Mouse (Mus musculus) kidney, embryonic 14.5 days (tissue): ENCODE measurements around the gene Megf11. TPM values are rescaled to one million over a fixed set of nuclear protein-coding genes. Genes with fewer than 3 reads are reported as not detected.
A peak's percentile ranks its signal among the peaks of the same experiment; 100 is the strongest.

Experiments
- ATAC-seq: fragments of 200-750 bp; cut with Nextera tagmentation; 2 replicates; pipeline ENCODE4 v1.8.0; 2017; ENCODE audit warnings: moderate number of reproducible peaks, mild to moderate bottlenecking, moderate TSS enrichment, moderate library complexity; ENCODE audit not compliant: low FRiP score, low TSS enrichment
- H3K27ac ChIP-seq: fragments of 300-500 bp; sonication (generic); 2 replicates; pipeline ENCODE4 v1.5.1; 2014; ENCODE audit warnings: low read depth, mild to moderate bottlenecking, low read length, moderate library complexity, mixed read lengths
- H3K27me3 ChIP-seq: fragments of 300-500 bp; sonication (generic); 2 replicates; pipeline ENCODE4 v1.6.1; 2014; ENCODE audit warnings: mild to moderate bottlenecking, low read length; ENCODE audit not compliant: control insufficient read depth, insufficient read depth
- H3K36me3 ChIP-seq: fragments of 300-500 bp; sonication (generic); 2 replicates; pipeline ENCODE4 v1.6.1; 2014; ENCODE audit warnings: low read length, mixed read lengths; ENCODE audit not compliant: control insufficient read depth, insufficient read depth
- H3K4me1 ChIP-seq: fragments of 300-500 bp; sonication (generic); 2 replicates; pipeline ENCODE4 v1.6.1; 2014; ENCODE audit warnings: low read length, mixed read lengths; ENCODE audit not compliant: control insufficient read depth, insufficient read depth
- H3K4me2 ChIP-seq: fragments of 300-500 bp; sonication (generic); replicated peaks from 2 replicates; pipeline ENCODE4 v1.6.1; 2014; ENCODE audit warnings: low read depth, mild to moderate bottlenecking, low read length
- H3K4me3 ChIP-seq: fragments of 300-500 bp; sonication (generic); 2 replicates; pipeline ENCODE4 v1.5.1; 2014; ENCODE audit warnings: mild to moderate bottlenecking, low read length
- H3K9ac ChIP-seq: fragments of 300-500 bp; sonication (generic); 2 replicates; pipeline ENCODE4 v1.6.1; 2014; ENCODE audit warnings: low read depth, mild to moderate bottlenecking, low read length, moderate library complexity
- H3K9me3 ChIP-seq: fragments of 300-500 bp; sonication (generic); 2 replicates; pipeline ENCODE4 v1.6.1; 2016; ENCODE audit warnings: low read length; ENCODE audit not compliant: control insufficient read depth
- WGBS: fragments of 180-500 bp; shearing (Covaris S2); extraction: QIAGEN DNeasy Blood & Tissue Kit; methylation state at CpG from one replicate; pipeline ENCODE4 v1.1.7; 2014; 5-methylcytosine and 5-hydroxymethylcytosine counted together
- polyA plus RNA-seq: library from polyadenylated mRNA; unstranded; fragments of >200 nt; fragmentation: Nextera tagmentation; extraction: Ambion mirVana; gene quantifications from 2 replicates; pipeline ENCODE4 v1.2.1, GENCODE M21; 2014

Megf11 gene
- polyA plus RNA-seq, 1 experiment from 2014 or later, result 3.7 TPM

GRCm38 (mm10) chr9:64624536-64624935 lies 239.1 kb downstream of the Megf11 start:
- no peak overlapping the region for H3K4me2 ChIP-seq
- no peak overlapping the region for H3K27ac ChIP-seq
- no peak overlapping the region for H3K4me3 ChIP-seq
- H3K27me3 ChIP-seq, result no peaks in the 10 kb centered on the region
- no peaks in the 10 kb centered on the region for H3K4me1 ChIP-seq
- ATAC-seq, result peak; percentile 43; the same call in 1 of the 2 replicates
- no peaks in the 10 kb centered on the region for H3K9me3 ChIP-seq
- H3K9ac ChIP-seq, result no peak overlapping the region
- H3K36me3 ChIP-seq, result no peaks in the 10 kb centered on the region
- 72% methylated on average over 8 of the region's 8 CpGs for WGBS

- Histone ChIP-seq H3K36me3 (no peaks in the 10 kb centered on the region), H3K4me2 (no peak overlapping the region), H3K4me1 (peaks cover 4% of the 10 kb centered on the region; the same call in 1 of the 2 replicates), H3K9ac (no peak overlapping the region), H3K27me3 (no peaks in the 10 kb centered on the region), H3K9me3 (no peaks in the 10 kb centered on the region), H3K4me3 (no peak overlapping the region), H3K27ac (no peak overlapping the region)
- 67% methylated on average over 1 of the region's 1 CpGs for whole genome bisulfite sequencing
- ATAC-seq, result no peak
Observed at GRCm38 (mm10) chr9:64629802-64630201, 244.4 kb downstream of the Megf11 start.

DNA sequence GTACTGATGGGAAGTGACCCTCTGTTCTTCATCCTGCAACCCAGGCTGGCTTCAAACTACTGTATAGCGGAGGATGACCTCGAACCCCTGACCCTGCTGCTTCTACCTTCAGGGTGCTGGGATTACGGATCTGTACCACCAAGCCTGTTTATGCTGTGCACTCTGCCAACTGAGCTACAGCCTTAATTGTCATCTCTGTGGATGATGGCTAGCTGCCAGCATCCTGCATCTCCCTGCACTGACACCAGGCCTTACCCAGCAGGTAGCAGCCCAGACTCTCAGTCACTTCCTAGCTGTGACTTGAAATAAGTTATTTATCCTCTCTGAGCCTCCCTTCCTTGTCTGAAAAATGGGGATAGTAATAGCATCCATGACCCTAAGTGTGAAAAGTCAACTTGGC lies 247.7 kb downstream of the Megf11 start:
- H3K9ac ChIP-seq, result no peak overlapping the region
- H3K9me3 ChIP-seq, result no peaks in the 10 kb centered on the region
- peaks cover 6% of the 10 kb centered on the region; the same call in 1 of the 2 replicates for H3K27me3 ChIP-seq
- 90% methylated on average over 3 of the region's 3 CpGs for WGBS
- H3K4me2 ChIP-seq, result no peak overlapping the region
- H3K36me3 ChIP-seq, result no peaks in the 10 kb centered on the region
- H3K4me3 ChIP-seq, result no peak overlapping the region
- H3K4me1 ChIP-seq, result peaks cover 14% of the 10 kb centered on the region; the same call in 1 of the 2 replicates
- no peak for ATAC-seq
- H3K27ac ChIP-seq, result no peak overlapping the region

DNA sequence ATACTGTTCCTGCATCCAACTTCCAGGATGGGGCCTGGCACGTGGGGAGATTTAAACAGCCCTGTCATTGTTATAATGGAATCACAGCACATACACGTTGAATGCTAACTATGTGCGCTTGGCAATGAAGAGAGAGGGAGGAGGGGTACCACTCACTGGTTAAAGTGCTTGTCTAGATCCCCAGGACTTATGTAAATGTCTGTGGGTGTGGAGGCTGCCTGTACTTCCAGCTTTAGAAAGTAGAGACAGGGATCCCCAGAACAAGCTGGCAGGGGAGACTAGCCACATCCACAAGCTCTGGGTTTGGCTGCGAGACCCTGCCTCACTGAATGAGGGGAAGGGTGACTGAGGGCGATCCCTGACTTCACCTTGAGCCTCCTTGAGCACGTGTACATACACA lies 250.7 kb downstream of the Megf11 start:
- Histone ChIP-seq H3K27ac (no peak overlapping the region), H3K4me2 (no peak overlapping the region), H3K36me3 (no peaks in the 10 kb centered on the region), H3K27me3 (peaks cover 9% of the 10 kb centered on the region), H3K4me3 (no peak overlapping the region), H3K9ac (no peak overlapping the region), H3K4me1 (peaks cover 17% of the 10 kb centered on the region; the same call in 1 of the 2 replicates), H3K9me3 (no peaks in the 10 kb centered on the region)
- no peak for ATAC-seq
- 76% methylated on average over 6 of the region's 6 CpGs for WGBS

GRCm38 (mm10) chr9:64636961-64637360 lies 251.5 kb downstream of the Megf11 start:
- Histone ChIP-seq H3K27me3 (peaks cover 12% of the 10 kb centered on the region), H3K27ac (no peak overlapping the region), H3K4me3 (no peak overlapping the region), H3K9me3 (no peaks in the 10 kb centered on the region), H3K9ac (no peak overlapping the region), H3K36me3 (no peaks in the 10 kb centered on the region), H3K4me1 (peaks cover 17% of the 10 kb centered on the region; the same call in 1 of the 2 replicates), H3K4me2 (no peak overlapping the region)
- WGBS, result 77% methylated on average over 2 of the region's 2 CpGs
- no peak for ATAC-seq

GRCm38 (mm10) chr9:64638250-64638649 lies 252.8 kb downstream of the Megf11 start:
- ATAC-seq, result 0 out of 2 replicates have a peak, but pooled peaks have one; percentile 56
- Histone ChIP-seq H3K4me2 (peak overlapping the region; percentile 50), H3K9me3 (no peaks in the 10 kb centered on the region), H3K36me3 (no peaks in the 10 kb centered on the region), H3K27ac (no peak overlapping the region), H3K4me3 (peak overlapping the region; percentile 31), H3K9ac (peak overlapping the region; percentile 28; the same call in 1 of the 2 replicates), H3K27me3 (peaks cover 12% of the 10 kb centered on the region), H3K4me1 (peaks cover 17% of the 10 kb centered on the region; the same call in 1 of the 2 replicates)
- WGBS, result 1% methylated on average over 19 of the region's 22 CpGs

DNA sequence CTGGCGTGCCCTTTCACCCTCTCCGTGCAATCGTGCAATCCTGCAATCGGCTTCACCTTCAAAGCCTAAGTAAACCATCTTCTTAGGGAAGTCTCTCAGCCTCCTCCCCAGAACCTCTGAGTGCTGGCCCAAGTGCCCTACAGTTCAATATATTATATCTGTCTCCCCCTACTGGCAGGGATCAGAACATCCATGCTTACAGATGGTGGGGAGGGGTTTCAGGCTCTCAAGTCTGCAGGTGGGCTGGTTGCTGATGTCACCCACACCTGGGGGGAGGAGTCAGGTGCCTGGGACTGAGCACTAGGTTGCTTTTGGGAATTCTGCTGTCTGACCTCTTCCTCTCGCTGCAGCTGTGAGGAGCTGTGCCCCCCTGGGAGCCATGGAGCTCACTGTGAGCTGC lies 254.2 kb downstream of the Megf11 start:
- H3K4me3 ChIP-seq, result no peak overlapping the region
- H3K4me2 ChIP-seq, result no peak overlapping the region
- H3K4me1 ChIP-seq, result peaks cover 17% of the 10 kb centered on the region
- H3K27ac ChIP-seq, result no peak overlapping the region
- H3K9ac ChIP-seq, result no peak overlapping the region
- 7% methylated on average over 5 of the region's 5 CpGs for WGBS
- no peaks in the 10 kb centered on the region for H3K36me3 ChIP-seq
- 0 out of 2 replicates have a peak, but pooled peaks have one; percentile 45 for ATAC-seq
- peaks cover 12% of the 10 kb centered on the region for H3K27me3 ChIP-seq
- H3K9me3 ChIP-seq, result no peaks in the 10 kb centered on the region

- no peaks in the 10 kb centered on the region for H3K36me3 ChIP-seq
- H3K27ac ChIP-seq, result no peak overlapping the region
- no peak for ATAC-seq
- H3K4me3 ChIP-seq, result no peak overlapping the region
- H3K4me2 ChIP-seq, result no peak overlapping the region
- 0 out of 2 replicates have a peak, but pooled peaks cover 3% of the 10 kb centered on the region for H3K27me3 ChIP-seq
- H3K4me1 ChIP-seq, result peaks cover 4% of the 10 kb centered on the region
- H3K9me3 ChIP-seq, result no peaks in the 10 kb centered on the region
- 27% methylated on average over 7 of the region's 7 CpGs for WGBS
- no peak overlapping the region for H3K9ac ChIP-seq
Observed at GRCm38 (mm10) chr9:64644129-64644528, 258.7 kb downstream of the Megf11 start.

- H3K27me3 ChIP-seq, result 0 out of 2 replicates have a peak, but pooled peaks cover 3% of the 10 kb centered on the region
- no peak overlapping the region for H3K9ac ChIP-seq
- ATAC-seq, result no peak
- 82% methylated on average over 3 of the region's 3 CpGs for WGBS
- no peak overlapping the region for H3K27ac ChIP-seq
- H3K4me2 ChIP-seq, result no peak overlapping the region
- H3K36me3 ChIP-seq, result no peaks in the 10 kb centered on the region
- H3K9me3 ChIP-seq, result no peaks in the 10 kb centered on the region
- no peak overlapping the region for H3K4me3 ChIP-seq
- peaks cover 4% of the 10 kb centered on the region for H3K4me1 ChIP-seq
Observed at GRCm38 (mm10) chr9:64645462-64645861, 260.0 kb downstream of the Megf11 start.
